Mouse (Mus musculus) cerebellum, postnatal 36 days (tissue): Measurements from ENCODE around the gene Gm42420.

Source experiments
- DNase-seq, 2 experiments: peaks; one replicate each; pipeline ENCODE4 v3.0.0; 2021 to 2022; ENCODE audit warnings: mixed read lengths in 2 of 2

Gm42420 gene

GRCm38 (mm10) chr6:39585517-39585916 lies at the start of gene Gm42420:
TSS of gene Gm42420 (plus strand) at chr6:39585753.
- DNase-seq: no peak

- DNase-seq: no peak
Observed at GRCm38 (mm10) chr6:39536621-39537020, 48.9 kb upstream of the Gm42420 start.

- DNase-seq: no peak
Observed at GRCm38 (mm10) chr6:39537276-39537675, 48.3 kb upstream of the Gm42420 start.

- no peak for DNase-seq
Observed at GRCm38 (mm10) chr6:39538227-39538626, 47.3 kb upstream of the Gm42420 start.

- no peak for DNase-seq
Observed at GRCm38 (mm10) chr6:39539679-39540155, 45.8 kb upstream of the Gm42420 start.

GRCm38 (mm10) chr6:39540563-39540962 lies 45.0 kb upstream of the Gm42420 start:
- no peak for DNase-seq

- no peak for DNase-seq
Observed at GRCm38 (mm10) chr6:39542631-39543597, 42.6 kb upstream of the Gm42420 start.

GRCm38 (mm10) chr6:39543769-39544420 lies 41.7 kb upstream of the Gm42420 start:
- no peak for DNase-seq

- DNase-seq: no peak
Observed at GRCm38 (mm10) chr6:39545474-39545873, 40.1 kb upstream of the Gm42420 start.

GRCm38 (mm10) chr6:39548030-39548429 lies 37.5 kb upstream of the Gm42420 start:
- no peak for DNase-seq

- DNase-seq: no peak
Observed at GRCm38 (mm10) chr6:39551981-39552636, 33.4 kb upstream of the Gm42420 start.

GRCm38 (mm10) chr6:39554888-39555647 lies 30.5 kb upstream of the Gm42420 start:
- no peak for DNase-seq

- DNase-seq: no peak
Observed at GRCm38 (mm10) chr6:39555648-39555945, 30.0 kb upstream of the Gm42420 start.

GRCm38 (mm10) chr6:39556900-39557659 lies 28.5 kb upstream of the Gm42420 start:
- peak; percentile 37 to 40 for DNase-seq

GRCm38 (mm10) chr6:39557723-39558261 lies 27.8 kb upstream of the Gm42420 start, which contains the start of gene Dennd2a:
TSS of gene Dennd2a (minus strand) at chr6:39557867.
- peak; percentile 63 to 67 for DNase-seq

GRCm38 (mm10) chr6:39559276-39559939 lies 26.1 kb upstream of the Gm42420 start:
- DNase-seq: no peak

- DNase-seq: peak; percentile 75 to 92
Observed at GRCm38 (mm10) chr6:39562166-39563015, 23.2 kb upstream of the Gm42420 start.

GRCm38 (mm10) chr6:39567528-39567927 lies 18.0 kb upstream of the Gm42420 start:
- DNase-seq: peak in 1 of 2 experiments; percentile 41

GRCm38 (mm10) chr6:39570426-39570825 lies 15.1 kb upstream of the Gm42420 start:
- no peak for DNase-seq
